Mouse (Mus musculus) kidney, adult 2 months (tissue): ENCODE data around the gene Gm49378.

Experiments used
- CTCF ChIP-seq: fragments of 200-500 bp; conservative IDR thresholded peaks from 2 replicates; pipeline ENCODE4 v1.5.1; 2011; ENCODE audit warnings: low read depth, mild to moderate bottlenecking, control low read depth, low read length, moderate library complexity, mixed read lengths; ENCODE audit not compliant: insufficient read depth, insufficient read length
- POLR2A ChIP-seq: fragments of 200-500 bp; IDR thresholded peaks from one replicate; pipeline ENCODE4 v1.6.1; 2011; ENCODE audit warnings: low read depth, low read length, control low read depth

DNA sequence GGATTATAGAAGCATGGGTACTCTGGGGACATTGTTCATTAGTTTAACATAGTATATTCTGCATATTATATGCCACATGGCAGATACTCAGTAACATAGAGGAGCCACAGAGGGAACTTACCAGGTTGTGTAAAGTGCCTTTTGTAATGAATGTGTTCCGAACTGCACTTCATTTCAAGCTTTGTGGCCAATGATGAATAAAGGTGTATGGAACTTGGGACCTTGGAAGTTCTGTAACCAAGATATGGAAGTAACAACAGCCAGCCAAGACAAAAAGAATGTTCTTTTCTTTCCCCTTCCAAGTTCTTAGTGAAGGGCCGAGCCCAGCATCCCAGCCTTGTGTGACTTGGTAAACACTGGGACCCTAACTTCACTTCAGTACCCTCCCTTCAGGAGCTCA lies 12.2 kb upstream of the Gm49378 start, which contains the start of gene Tssk4:
- no peak for TF ChIP-seq CTCF
- no peak for TF ChIP-seq POLR2A
